In genomic region chr11:20829056-20829686, GRCm38 (mm10) we compare ENCODE assay signal across 8 mouse cellular contexts. TPM values are rescaled to one million over a fixed set of nuclear protein-coding genes. Genes with fewer than 3 reads are reported as not detected.
DNase-seq lines count a peak whose midpoint lies in the region; ATAC-seq lines count a peak whose summit lies in the region.

No protein-coding gene starts in this region.

- ATAC-seq in neural tube, embryonic 12.5 days (ENCODE audit: low FRiP score, low read depth), result no peak
- no peak for ATAC-seq in liver, embryonic 15.5 days (ENCODE audit: insufficient read depth)
- no peak for ATAC-seq in stomach, embryonic 14.5 days (ENCODE audit: insufficient number of reproducible peaks, insufficient read depth, low FRiP score, low read depth)
- no peak for ATAC-seq in erythroblast, adult 5-6 weeks (replicated peaks; ENCODE audit: low FRiP score, poor library complexity, severe bottlenecking)

- DNase-seq in adrenal gland, postnatal 10 days, result peak; percentile 18
- DNase-seq in adrenal gland, postnatal 36 days, result no peak
- no peak for DNase-seq in neural tube, embryonic 10.5 days (ENCODE audit: extremely low spot score, low spot score)
- DNase-seq in thymus, postnatal 25 days, result no peak

- no peaks in the 10 kb centered on the region for H3K9me3 ChIP-seq in neural tube, embryonic 12.5 days
- no peaks in the 10 kb centered on the region for H3K9me3 ChIP-seq in liver, embryonic 15.5 days (replicated peaks)
- H3K9me3 ChIP-seq in stomach, embryonic 14.5 days (ENCODE audit: control insufficient read depth, low read depth, low read length), result no peaks in the 10 kb centered on the region

- H3K4me2 ChIP-seq in neural tube, embryonic 12.5 days (replicated peaks), result peak overlapping the region; percentile 93
- peak overlapping the region; percentile 92 for H3K4me2 ChIP-seq in liver, embryonic 15.5 days
- peak overlapping the region; percentile 55 for H3K4me2 ChIP-seq in stomach, embryonic 14.5 days (replicated peaks; ENCODE audit: low read depth, low read length)

- H3K4me3 ChIP-seq in neural tube, embryonic 12.5 days, result no peak overlapping the region
- 0 out of 2 replicates have a peak overlapping the region, but pooled peaks have one; percentile 76 for H3K4me3 ChIP-seq in liver, embryonic 15.5 days (replicated peaks)
- H3K4me3 ChIP-seq in stomach, embryonic 14.5 days (ENCODE audit: low read depth, low read length), result no peak overlapping the region

- H3K27me3 ChIP-seq in neural tube, embryonic 12.5 days (replicated peaks), result 0 out of 2 replicates have a peak, but pooled peaks cover 3% of the 10 kb centered on the region
- peaks cover 43% of the 10 kb centered on the region for H3K27me3 ChIP-seq in liver, embryonic 15.5 days
- 0 out of 2 replicates have a peak, but pooled peaks cover 3% of the 10 kb centered on the region for H3K27me3 ChIP-seq in stomach, embryonic 14.5 days (ENCODE audit: control insufficient read depth, insufficient read depth, low read length)

- no peak overlapping the region for H3K9ac ChIP-seq in neural tube, embryonic 12.5 days
- H3K9ac ChIP-seq in liver, embryonic 15.5 days, result no peak overlapping the region
- no peak overlapping the region for H3K9ac ChIP-seq in stomach, embryonic 14.5 days (replicated peaks; ENCODE audit: low read depth, low read length)

- H3K27ac ChIP-seq in neural tube, embryonic 12.5 days, result no peak overlapping the region
- no peak overlapping the region for H3K27ac ChIP-seq in liver, embryonic 15.5 days (replicated peaks)
- H3K27ac ChIP-seq in stomach, embryonic 14.5 days (ENCODE audit: low read length), result no peak overlapping the region; the same call in 1 of the 2 replicates

- peaks cover 21% of the 10 kb centered on the region for H3K36me3 ChIP-seq in neural tube, embryonic 12.5 days
- peaks cover 8% of the 10 kb centered on the region; the same call in 1 of the 2 replicates for H3K36me3 ChIP-seq in liver, embryonic 15.5 days (replicated peaks)
- peaks cover 6% of the 10 kb centered on the region; the same call in 1 of the 2 replicates for H3K36me3 ChIP-seq in stomach, embryonic 14.5 days (ENCODE audit: control insufficient read depth, insufficient read depth, low read length)

- WGBS in neural tube, embryonic 12.5 days, result 60% methylated on average over 9 of the region's 9 CpGs
- WGBS in liver, embryonic 15.5 days (ENCODE audit: insufficient replicate concordance), result 69% methylated on average over 9 of the region's 9 CpGs
- 47% methylated on average over 9 of the region's 9 CpGs for WGBS in stomach, embryonic 14.5 days

- H3K4me1 ChIP-seq in neural tube, embryonic 12.5 days, result peaks cover 15% of the 10 kb centered on the region; the same call in 1 of the 2 replicates
- peaks cover 22% of the 10 kb centered on the region for H3K4me1 ChIP-seq in liver, embryonic 15.5 days (replicated peaks)
- peaks cover 11% of the 10 kb centered on the region for H3K4me1 ChIP-seq in stomach, embryonic 14.5 days (ENCODE audit: control insufficient read depth, insufficient read depth, low read length)

RNA-seq across cellular contexts. Expression of gene Lgalsl, which starts 1.7 kb away (rescaled TPM):
- total RNA-seq in adrenal gland, postnatal 10 days (2021), result 10 to 100 TPM; 32.1 to 39.1 TPM
- total RNA-seq in adrenal gland, postnatal 36 days (2021), result 10 to 100 TPM; 24.3 to 36.9 TPM
- 34.1 and 35.0 TPM in 2 replicates for polyA plus RNA-seq in neural tube, embryonic 12.5 days (2016; fragmentation: Nextera tagmentation; extraction: Ambion mirVana)
- 9.0 and 9.1 TPM in 2 replicates for polyA plus RNA-seq in liver, embryonic 15.5 days (2015; fragmentation: Nextera tagmentation; extraction: Ambion mirVana)
- 30.7 and 37.2 TPM in 2 replicates for polyA plus RNA-seq in stomach, embryonic 14.5 days (2014; fragmentation: Nextera tagmentation; extraction: Ambion mirVana)
- total RNA-seq in erythroblast, adult 5-6 weeks (2015; ENCODE audit: low replicate concordance), result 4.8 and 5.6 TPM in 2 replicates
- 1.0 and 1.7 TPM in 2 replicates for total RNA-seq in erythroblast, adult 5-6 weeks (2017; ENCODE audit: low replicate concordance)
